Mouse (Mus musculus) bone marrow, adult 2 months (tissue): ENCODE results near the gene Ablim1. TPM values are rescaled to one million over a fixed set of nuclear protein-coding genes. Genes with fewer than 3 reads are reported as not detected.

Experiments
- H3K27ac ChIP-seq: fragments of 200-500 bp; 2 replicates; pipeline ENCODE4 v1.5.1; 2012; ENCODE audit warnings: low read depth, mild to moderate bottlenecking, control low read depth, inconsistent platforms, low read length; ENCODE audit not compliant: control insufficient read depth, poor library complexity, insufficient read depth
- H3K4me1 ChIP-seq: fragments of 200-500 bp; 2 replicates; pipeline ENCODE4 v1.6.1; 2011; ENCODE audit warnings: low read length; ENCODE audit not compliant: control insufficient read depth, insufficient read depth
- H3K4me3 ChIP-seq: fragments of 200-500 bp; replicated peaks from 2 replicates; pipeline ENCODE3; 2011; ENCODE audit warnings: mild to moderate bottlenecking, low read depth, low read length, control low read depth; ENCODE audit not compliant: control insufficient read depth
- CTCF ChIP-seq: fragments of 200-500 bp; IDR thresholded peaks from 2 replicates; pipeline ENCODE4 v1.5.1; 2011; ENCODE audit warnings: low read length, control low read depth; ENCODE audit not compliant: control insufficient read depth, insufficient read depth
- POLR2A ChIP-seq: fragments of 200-500 bp; IDR thresholded peaks from 2 replicates; pipeline ENCODE4 v1.6.1; 2011; ENCODE audit warnings: low read depth, mild to moderate bottlenecking, control low read depth, low read length, borderline replicate concordance; ENCODE audit not compliant: control insufficient read depth
- WGBS: fragments of 180-500 bp; shearing (Covaris S2); methylation state at CpG from one replicate; pipeline ENCODE4 v1.1.7; 2018; 5-methylcytosine and 5-hydroxymethylcytosine counted together
- polyA plus RNA-seq: library from polyadenylated mRNA; stranded (reverse); fragments of >200 nt; gene quantifications from 2 replicates; pipeline ENCODE4 v1.2.4, GENCODE M21; 2011; ENCODE audit warnings: low replicate concordance; ENCODE audit not compliant: missing spikeins, insufficient read depth, insufficient read length

Ablim1 gene
- polyA plus RNA-seq, 1 experiment = 15.5 TPM

- H3K4me1 ChIP-seq = no peaks in the 10 kb centered on the region
- no peak overlapping the region for H3K4me3 ChIP-seq
- H3K27ac ChIP-seq = no peak overlapping the region
- no peak for TF ChIP-seq CTCF
- no peak for TF ChIP-seq POLR2A
- WGBS = 81% methylated on average over 4 of the region's 4 CpGs
Observed at GRCm38 (mm10) chr19:57279666-57280065, 35.1 kb downstream of the Ablim1 start.

GRCm38 (mm10) chr19:57278263-57278662 lies 36.5 kb downstream of the Ablim1 start:
- TF ChIP-seq CTCF (no peak), POLR2A (no peak)
- no peak overlapping the region for H3K4me3 ChIP-seq
- H3K27ac ChIP-seq = no peak overlapping the region; the same call in 1 of the 2 replicates
- no peaks in the 10 kb centered on the region for H3K4me1 ChIP-seq
- 92% methylated on average over 8 of the region's 8 CpGs for WGBS

GRCm38 (mm10) chr19:57277010-57277409 lies 37.7 kb downstream of the Ablim1 start:
- TF ChIP-seq CTCF = no peak
- TF ChIP-seq POLR2A = no peak
- H3K4me1 ChIP-seq = no peaks in the 10 kb centered on the region
- H3K27ac ChIP-seq = no peak overlapping the region
- WGBS = 87% methylated on average over 6 of the region's 6 CpGs
- H3K4me3 ChIP-seq = no peak overlapping the region

GRCm38 (mm10) chr19:57275166-57275953 lies 39.4 kb downstream of the Ablim1 start:
- no peak overlapping the region for H3K27ac ChIP-seq

GRCm38 (mm10) chr19:57274717-57275116 lies 40.0 kb downstream of the Ablim1 start:
- TF ChIP-seq POLR2A = no peak
- TF ChIP-seq CTCF = no peak
- Histone ChIP-seq H3K4me3 (no peak overlapping the region), H3K27ac (no peak overlapping the region), H3K4me1 (no peaks in the 10 kb centered on the region)
- 46% methylated on average over 6 of the region's 6 CpGs for WGBS

More at GRCm38 (mm10) chr19:57275166-57275953, 39.4 kb downstream of the Ablim1 start:
- 71% methylated on average over 15 of the region's 15 CpGs for WGBS
- Histone ChIP-seq H3K4me3 (no peak overlapping the region), H3K4me1 (no peaks in the 10 kb centered on the region)
- TF ChIP-seq POLR2A = no peak
- TF ChIP-seq CTCF = no peak

DNA sequence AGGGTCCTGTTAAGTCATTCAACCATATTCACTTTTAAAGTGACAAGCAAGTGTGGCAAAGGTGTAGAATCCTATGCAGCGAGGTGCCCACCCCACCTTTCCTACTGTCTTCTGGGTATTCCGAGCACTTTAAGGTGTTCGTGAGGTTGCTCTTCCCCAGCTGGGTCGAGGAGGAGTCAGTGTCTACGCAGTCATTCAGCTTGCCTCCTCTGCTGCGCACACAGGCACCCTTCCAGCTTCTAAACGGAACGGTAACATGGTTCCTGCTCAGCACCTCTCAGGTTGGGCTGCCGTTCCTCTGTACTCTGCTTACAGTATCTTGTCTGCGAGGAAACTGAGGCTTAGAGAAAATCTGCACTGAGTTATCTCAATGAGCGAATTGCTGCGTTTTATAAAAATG lies 40.4 kb downstream of the Ablim1 start:
- TF ChIP-seq POLR2A (no peak), CTCF (no peak)

GRCm38 (mm10) chr19:57272824-57273613 lies 41.7 kb downstream of the Ablim1 start:
- WGBS = 46% methylated on average over 13 of the region's 13 CpGs
- Histone ChIP-seq H3K27ac (no peak overlapping the region), H3K4me3 (no peak overlapping the region), H3K4me1 (no peaks in the 10 kb centered on the region)
- TF ChIP-seq POLR2A (no peak), CTCF (no peak)

More for the DNA sequence above, 40.4 kb downstream of the Ablim1 start:
- H3K27ac ChIP-seq = no peak overlapping the region
- H3K4me3 ChIP-seq = no peak overlapping the region
- 38% methylated on average over 12 of the region's 12 CpGs for WGBS
- no peaks in the 10 kb centered on the region for H3K4me1 ChIP-seq

GRCm38 (mm10) chr19:57271757-57272156 lies 43.0 kb downstream of the Ablim1 start:
- TF ChIP-seq POLR2A (no peak), CTCF (no peak)
- no peaks in the 10 kb centered on the region; the same call in 1 of the 2 replicates for H3K4me1 ChIP-seq
- no peak overlapping the region for H3K4me3 ChIP-seq
- H3K27ac ChIP-seq = no peak overlapping the region
- WGBS = 90% methylated on average over 16 of the region's 16 CpGs

DNA sequence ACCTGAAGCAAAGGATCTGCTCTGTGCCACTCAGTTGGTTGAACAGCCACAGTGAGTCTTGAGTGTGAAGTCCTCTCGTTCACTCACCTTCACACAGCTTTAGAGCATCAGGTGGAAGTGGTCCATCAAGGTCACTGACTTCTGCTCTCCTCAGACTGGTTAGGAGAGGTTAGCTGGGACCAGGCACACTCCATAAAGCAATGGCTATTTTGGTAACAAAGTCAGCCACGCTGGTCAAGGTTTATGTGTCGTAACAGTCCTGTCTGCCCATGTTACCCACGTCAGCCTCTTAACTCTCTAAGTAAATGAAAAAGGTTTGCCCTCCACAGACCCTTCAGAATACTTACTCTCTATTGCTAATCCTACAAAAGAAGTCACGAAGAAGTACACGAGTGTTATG lies 44.0 kb downstream of the Ablim1 start:
- H3K4me3 ChIP-seq = no peak overlapping the region
- WGBS = 70% methylated on average over 6 of the region's 6 CpGs
- H3K4me1 ChIP-seq = no peaks in the 10 kb centered on the region; the same call in 1 of the 2 replicates
- no peak overlapping the region for H3K27ac ChIP-seq
- TF ChIP-seq POLR2A (no peak), CTCF (no peak)
